Mouse (Mus musculus) lung, embryonic 16.5 days (tissue): ENCODE results near the gene Abhd12b. TPM values are rescaled to one million over a fixed set of nuclear protein-coding genes. Genes with fewer than 3 reads are reported as not detected.
A peak's percentile ranks its signal among the peaks of the same experiment; 100 is the strongest.

ENCODE experiments used
- ATAC-seq: fragments of 200-750 bp; cut with Nextera tagmentation; 2 replicates; pipeline ENCODE4 v1.8.0; 2017; ENCODE audit warnings: low read depth, mild to moderate bottlenecking, moderate library complexity
- H3K27ac ChIP-seq: fragments of 300-500 bp; sonication (generic); 2 replicates; pipeline ENCODE4 v1.5.1; 2014; ENCODE audit warnings: mild to moderate bottlenecking, control low read depth, low read length
- H3K27me3 ChIP-seq: fragments of 300-500 bp; sonication (generic); 2 replicates; pipeline ENCODE4 v1.6.1; 2014; ENCODE audit warnings: low read depth, low read length, mixed read lengths; ENCODE audit not compliant: control insufficient read depth, insufficient read depth
- H3K36me3 ChIP-seq: fragments of 300-500 bp; sonication (generic); 2 replicates; pipeline ENCODE4 v1.6.1; 2014; ENCODE audit warnings: low read length; ENCODE audit not compliant: control insufficient read depth, insufficient read depth
- H3K4me1 ChIP-seq: fragments of 300-500 bp; sonication (generic); replicated peaks from 2 replicates; pipeline ENCODE4 v1.6.1; 2014; ENCODE audit warnings: low read length, mixed read lengths; ENCODE audit not compliant: control insufficient read depth, insufficient read depth
- H3K4me2 ChIP-seq: fragments of 300-500 bp; sonication (generic); 2 replicates; pipeline ENCODE4 v1.6.1; 2014; ENCODE audit warnings: low read depth, low read length, control low read depth
- H3K4me3 ChIP-seq: fragments of 300-500 bp; sonication (generic); 2 replicates; pipeline ENCODE4 v1.5.1; 2014; ENCODE audit warnings: mild to moderate bottlenecking, low read length, control low read depth
- H3K9ac ChIP-seq: fragments of 300-500 bp; sonication (generic); 2 replicates; pipeline ENCODE4 v1.6.1; 2014; ENCODE audit warnings: low read length, control low read depth
- H3K9me3 ChIP-seq: fragments of 300-500 bp; sonication (generic); 2 replicates; pipeline ENCODE4 v1.6.1; 2016; ENCODE audit warnings: low read length; ENCODE audit not compliant: control insufficient read depth
- WGBS: fragments of 180-500 bp; shearing (Covaris S2); extraction: QIAGEN DNeasy Blood & Tissue Kit; methylation state at CpG from one replicate; pipeline ENCODE4 v1.1.7; 2014; 5-methylcytosine and 5-hydroxymethylcytosine counted together
- polyA plus RNA-seq: library from polyadenylated mRNA; unstranded; fragments of >200 nt; fragmentation: Nextera tagmentation; extraction: Ambion mirVana; gene quantifications from 2 replicates; pipeline ENCODE4 v1.2.1, GENCODE M21; 2015

The Abhd12b gene
- polyA plus RNA-seq, 1 experiment from 2014 or later, result not detected

- no peaks in the 10 kb centered on the region for H3K27me3 ChIP-seq
- no peaks in the 10 kb centered on the region for H3K36me3 ChIP-seq
- H3K9me3 ChIP-seq, result no peaks in the 10 kb centered on the region
- under 1% methylated on average over 81 of the region's 101 CpGs for WGBS
- H3K4me3 ChIP-seq, result peak overlapping the region; percentile 93
- H3K9ac ChIP-seq, result peak overlapping the region; percentile 92
- peak overlapping the region; percentile 91 for H3K27ac ChIP-seq
- H3K4me1 ChIP-seq, result peaks cover 17% of the 10 kb centered on the region
- peak; percentile 94 for ATAC-seq
- H3K4me2 ChIP-seq, result peak overlapping the region; percentile 99
Measured at GRCm38 (mm10) chr12:70111367-70112089, 42.4 kb upstream of the Abhd12b start.

- ATAC-seq, result no peak
Measured at GRCm38 (mm10) chr12:70112090-70112383, 41.9 kb upstream of the Abhd12b start.

DNA sequence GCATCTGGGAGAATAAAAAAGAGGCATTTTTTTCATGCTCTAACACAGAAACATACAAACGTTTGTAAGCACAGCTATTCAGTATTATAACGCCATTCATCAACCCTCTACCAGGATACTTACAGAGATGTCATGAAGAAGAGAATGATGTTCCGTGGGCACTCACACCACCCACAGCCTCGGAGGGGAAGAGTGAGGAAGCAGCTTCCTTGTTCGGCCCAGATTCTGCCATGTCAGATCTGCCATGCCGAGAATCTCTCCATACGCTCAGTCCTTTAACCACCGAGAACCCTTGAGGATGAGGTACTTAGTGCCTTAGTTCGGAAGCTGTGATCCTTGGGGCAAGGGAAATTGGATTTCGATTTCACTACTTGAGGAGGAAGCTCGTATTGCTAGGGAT lies 40.6 kb upstream of the Abhd12b start, which contains the start of gene Nin:
Gene Nin (minus strand): TSS at position 367 of the 400 bp plus-strand sequence.
- Histone ChIP-seq H3K4me2 (no peak within 1 kb of the TSS), H3K27ac (no peak within 1 kb of the TSS; the same call in 1 of the 2 replicates)

More at GRCm38 (mm10) chr12:70112090-70112383, 41.9 kb upstream of the Abhd12b start:
- Histone ChIP-seq H3K4me2 (peak overlapping the region; percentile 99), H3K4me1 (peaks cover 16% of the 10 kb centered on the region), H3K9ac (peak overlapping the region; percentile 92), H3K27me3 (no peaks in the 10 kb centered on the region), H3K27ac (peak overlapping the region; percentile 91), H3K4me3 (peak overlapping the region; percentile 93), H3K9me3 (no peaks in the 10 kb centered on the region), H3K36me3 (no peaks in the 10 kb centered on the region)
- 3% methylated on average over 14 of the region's 16 CpGs for WGBS

DNA sequence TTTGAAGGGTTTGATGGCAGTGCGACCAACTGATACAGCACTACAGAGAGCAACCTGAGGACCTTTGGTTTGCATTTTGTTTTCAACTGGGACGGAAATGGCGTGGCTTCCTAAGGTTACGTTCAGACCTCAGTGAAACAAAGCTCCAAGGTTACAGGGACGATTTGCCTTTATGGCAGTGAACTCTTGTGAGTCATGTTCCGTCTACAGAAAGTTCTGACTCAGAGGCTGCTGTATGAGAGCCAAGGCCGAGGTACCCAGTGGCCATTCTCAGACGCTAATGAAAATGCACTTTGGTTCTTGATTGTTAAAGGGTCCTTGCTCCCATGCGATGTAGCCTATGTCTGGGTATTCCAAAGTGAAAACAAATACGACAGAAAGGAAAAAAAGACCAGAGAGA lies 36.8 kb upstream of the Abhd12b start:
- Histone ChIP-seq H3K27ac (no peak overlapping the region), H3K4me1 (peaks cover 3% of the 10 kb centered on the region; the same call in 1 of the 2 replicates), H3K9me3 (no peaks in the 10 kb centered on the region), H3K27me3 (no peaks in the 10 kb centered on the region), H3K4me3 (no peak overlapping the region), H3K4me2 (no peak overlapping the region), H3K36me3 (no peaks in the 10 kb centered on the region), H3K9ac (no peak overlapping the region)
- WGBS, result 78% methylated on average over 10 of the region's 10 CpGs
- no peak for ATAC-seq

More for the DNA sequence above, 40.6 kb upstream of the Abhd12b start, which contains the start of gene Nin:
- H3K27me3 ChIP-seq, result no peaks in the 10 kb centered on the region
- WGBS, result 61% methylated on average over 11 of the region's 11 CpGs
- no peaks in the 10 kb centered on the region for H3K36me3 ChIP-seq
- peaks cover 16% of the 10 kb centered on the region for H3K4me1 ChIP-seq
- ATAC-seq, result no peak
- no peak within 1 kb of the TSS for H3K4me3 ChIP-seq
- H3K9ac ChIP-seq, result no peak within 1 kb of the TSS
- H3K9me3 ChIP-seq, result no peaks in the 10 kb centered on the region

- no peak overlapping the region for H3K27ac ChIP-seq
- no peaks in the 10 kb centered on the region for H3K9me3 ChIP-seq
- H3K4me3 ChIP-seq, result no peak overlapping the region
- WGBS, result 74% methylated on average over 10 of the region's 10 CpGs
- no peak overlapping the region for H3K9ac ChIP-seq
- H3K27me3 ChIP-seq, result no peaks in the 10 kb centered on the region
- ATAC-seq, result no peak
- H3K4me2 ChIP-seq, result no peak overlapping the region
- H3K36me3 ChIP-seq, result no peaks in the 10 kb centered on the region
- H3K4me1 ChIP-seq, result no peaks in the 10 kb centered on the region
Measured at GRCm38 (mm10) chr12:70118721-70119345, 35.1 kb upstream of the Abhd12b start.

DNA sequence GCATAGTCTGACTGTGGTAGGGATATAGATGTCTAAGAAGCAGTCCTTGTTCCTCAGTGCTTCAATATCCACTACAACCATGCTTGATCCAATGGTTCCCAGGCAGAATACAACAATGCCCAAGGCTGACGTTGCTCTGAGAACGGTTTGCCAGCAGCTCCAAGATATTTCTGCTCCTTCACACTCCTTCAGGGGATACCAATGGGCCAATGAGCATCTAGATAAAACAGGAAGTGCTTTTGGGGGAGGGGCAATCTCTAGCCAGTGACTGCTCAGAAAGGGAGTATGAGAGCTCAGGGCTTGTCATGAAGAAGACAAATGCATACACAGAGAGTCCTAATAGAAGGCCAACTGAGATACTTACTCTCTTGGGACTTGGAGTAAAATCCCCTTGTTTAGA lies 34.4 kb upstream of the Abhd12b start:
- no peaks in the 10 kb centered on the region for H3K9me3 ChIP-seq
- no peak overlapping the region for H3K4me3 ChIP-seq
- no peaks in the 10 kb centered on the region for H3K36me3 ChIP-seq
- WGBS, result 27% methylated on average over 2 of the region's 2 CpGs
- H3K4me1 ChIP-seq, result no peaks in the 10 kb centered on the region
- H3K9ac ChIP-seq, result no peak overlapping the region
- no peak overlapping the region for H3K27ac ChIP-seq
- no peak overlapping the region for H3K4me2 ChIP-seq
- ATAC-seq, result no peak
- no peaks in the 10 kb centered on the region for H3K27me3 ChIP-seq

DNA sequence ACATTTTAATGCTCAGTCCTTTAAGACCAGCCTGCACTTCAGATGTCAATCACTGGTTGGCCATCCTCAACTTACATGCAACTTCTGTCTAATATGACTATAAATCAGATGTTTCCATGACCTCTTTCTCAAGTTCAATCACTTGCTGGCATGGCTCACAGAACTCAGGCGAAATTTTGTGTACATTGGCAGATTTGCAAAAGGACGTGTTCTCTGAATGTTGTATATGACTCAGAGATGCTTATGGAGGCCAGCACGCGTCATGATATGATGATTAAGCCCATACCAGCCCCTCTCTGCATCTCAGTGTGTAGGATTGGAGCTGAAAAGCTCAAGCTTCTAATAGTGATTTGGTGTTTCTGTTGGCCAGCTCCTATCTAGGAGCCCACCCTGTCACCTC lies 27.3 kb upstream of the Abhd12b start:
- Histone ChIP-seq H3K27me3 (no peaks in the 10 kb centered on the region), H3K4me1 (no peaks in the 10 kb centered on the region), H3K9me3 (no peaks in the 10 kb centered on the region), H3K27ac (no peak overlapping the region), H3K4me2 (no peak overlapping the region), H3K4me3 (no peak overlapping the region), H3K9ac (no peak overlapping the region), H3K36me3 (no peaks in the 10 kb centered on the region)
- no peak for ATAC-seq
- 76% methylated on average over 4 of the region's 4 CpGs for WGBS

- Histone ChIP-seq H3K4me2 (no peak overlapping the region), H3K4me3 (no peak overlapping the region), H3K9me3 (no peaks in the 10 kb centered on the region), H3K4me1 (no peaks in the 10 kb centered on the region), H3K9ac (no peak overlapping the region), H3K27me3 (no peaks in the 10 kb centered on the region), H3K27ac (no peak overlapping the region), H3K36me3 (no peaks in the 10 kb centered on the region)
- peak; percentile 23; the same call in 1 of the 2 replicates for ATAC-seq
- 29% methylated on average over 5 of the region's 5 CpGs for WGBS
Measured at GRCm38 (mm10) chr12:70129105-70129504, 24.8 kb upstream of the Abhd12b start.

DNA sequence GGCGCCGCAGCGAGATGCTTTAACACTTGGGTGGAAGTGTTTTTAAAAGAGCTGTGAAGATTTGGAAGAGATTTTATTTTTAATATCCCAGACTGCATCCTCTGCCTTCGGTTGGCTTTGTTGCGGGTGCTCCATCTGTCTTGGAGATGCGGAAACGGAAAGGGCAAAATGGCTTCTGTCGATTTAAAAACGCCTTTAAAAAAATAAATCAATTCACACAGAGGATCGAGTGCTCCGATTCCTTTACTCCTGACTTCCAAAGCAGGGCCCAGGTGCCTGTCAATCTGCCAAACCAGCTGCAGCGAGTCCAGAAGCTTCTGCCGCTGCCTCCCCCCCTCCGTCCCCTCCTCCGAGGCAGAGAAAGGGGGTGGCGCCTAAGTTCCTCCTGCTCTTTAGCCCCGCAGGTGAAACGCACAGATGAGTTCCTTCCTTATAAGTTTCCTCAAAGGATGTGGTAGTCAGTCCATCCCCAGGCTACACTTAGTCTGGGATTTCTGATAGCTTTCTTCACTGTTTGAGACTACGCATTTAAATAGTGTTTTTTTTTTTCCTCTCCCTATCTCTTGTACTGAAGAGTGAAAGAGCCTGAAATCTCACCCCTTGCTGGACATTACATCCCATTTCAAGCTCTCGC lies 22.8 kb upstream of the Abhd12b start:
- ATAC-seq, result no peak
- Histone ChIP-seq H3K36me3 (no peaks in the 10 kb centered on the region), H3K4me1 (no peaks in the 10 kb centered on the region), H3K27ac (no peak overlapping the region), H3K9me3 (no peaks in the 10 kb centered on the region), H3K27me3 (no peaks in the 10 kb centered on the region), H3K9ac (peak overlapping the region; percentile 55), H3K4me2 (peak overlapping the region; percentile 52), H3K4me3 (peak overlapping the region; percentile 35)
- 35% methylated on average over 20 of the region's 20 CpGs for WGBS
